Mouse (Mus musculus) CH12F3 (cell line): Measurements from ENCODE around the gene Hdc.

Experiments
- in situ Hi-C: fragments of 300-500 bp; cut with MboI; formaldehyde crosslinking; loops from 2 replicates; pipeline ENCODE4 v1.14.3; 2020; ENCODE audit warnings: low sequenced_read_pairs

Gene Hdc

DNA sequence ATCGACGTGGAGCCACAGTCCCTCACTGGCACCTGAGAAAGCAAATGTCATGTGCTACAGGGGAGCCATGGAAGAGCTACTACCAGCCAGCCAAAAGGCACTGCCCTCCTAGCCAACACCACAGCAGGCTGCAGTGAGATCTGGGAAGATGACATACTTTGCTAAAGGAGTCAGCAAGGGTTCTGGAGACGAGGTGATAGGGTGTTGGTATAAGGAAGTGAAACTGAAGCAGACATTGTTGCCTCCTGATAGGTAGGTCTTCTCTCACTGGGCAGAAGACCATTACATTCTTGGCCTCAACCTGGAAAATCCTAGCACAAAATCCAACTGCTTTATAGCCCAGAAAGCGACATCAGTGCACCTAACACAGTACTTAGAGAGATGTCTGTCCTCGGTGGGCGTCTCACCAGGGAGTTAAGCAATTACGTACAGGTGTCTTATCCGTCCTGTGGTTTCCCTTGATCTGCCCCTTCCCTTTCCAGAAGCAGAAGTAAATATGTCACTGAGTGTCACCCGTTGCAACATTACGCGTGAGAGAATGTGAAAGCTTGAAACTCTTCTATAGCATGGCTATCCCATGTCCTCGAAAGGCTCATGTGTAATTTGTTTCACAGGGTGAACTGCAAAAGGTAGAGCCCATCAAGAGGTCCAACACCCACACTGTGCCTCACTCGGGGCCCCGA, 17.0 kb downstream of the Hdc start:
- in situ Hi-C loops: loop anchor here (10.0 kb wide), 1 partner anchor 63 kb away; no protein-coding TSS in a partner anchor

DNA sequence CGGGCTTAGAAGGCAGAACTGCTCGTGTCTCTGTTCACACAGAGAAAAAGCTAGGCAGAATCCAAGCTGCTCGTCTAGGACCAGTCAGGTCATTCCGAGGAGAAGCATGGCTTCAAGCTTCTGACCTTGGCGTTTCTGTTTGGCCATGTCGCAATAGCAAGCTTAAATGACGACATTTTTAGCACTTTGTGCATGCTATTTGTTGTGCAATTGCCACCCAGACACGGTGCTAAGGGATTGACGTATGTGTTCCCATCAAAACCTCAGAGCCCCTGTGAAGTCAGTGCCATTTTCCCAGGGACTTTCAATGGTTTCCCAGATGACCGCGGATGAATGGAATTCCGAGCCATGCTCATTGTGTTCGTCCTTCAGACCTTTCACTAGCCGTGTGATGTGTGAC, 18.6 kb downstream of the Hdc start:
- in situ Hi-C loops: loop anchor here (10.0 kb wide), 1 partner anchor 64 kb away; no protein-coding TSS in a partner anchor

DNA sequence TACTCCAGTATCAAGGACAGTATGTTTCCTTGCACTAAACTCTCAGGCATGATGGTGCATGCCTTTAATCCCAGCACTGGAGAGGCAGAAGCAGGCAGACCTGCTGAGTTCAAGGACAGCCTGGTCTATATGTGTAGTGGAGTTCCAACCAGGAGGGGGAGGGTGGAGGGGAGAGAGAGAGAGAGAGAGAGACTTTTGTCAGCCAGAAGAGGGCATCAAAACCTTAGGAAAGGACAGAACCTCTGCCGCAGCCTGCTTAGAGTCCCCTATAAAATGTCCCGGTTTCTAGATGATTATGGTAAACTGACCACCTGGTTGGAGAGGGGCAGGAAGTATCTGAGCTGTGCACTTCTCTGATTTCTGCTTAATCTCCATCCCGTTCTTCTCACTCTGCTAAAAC, 20.1 kb downstream of the Hdc start:
- in situ Hi-C loops: loop anchor here (25.0 kb wide), 1 partner anchor 388 kb away; no protein-coding TSS in a partner anchor

DNA sequence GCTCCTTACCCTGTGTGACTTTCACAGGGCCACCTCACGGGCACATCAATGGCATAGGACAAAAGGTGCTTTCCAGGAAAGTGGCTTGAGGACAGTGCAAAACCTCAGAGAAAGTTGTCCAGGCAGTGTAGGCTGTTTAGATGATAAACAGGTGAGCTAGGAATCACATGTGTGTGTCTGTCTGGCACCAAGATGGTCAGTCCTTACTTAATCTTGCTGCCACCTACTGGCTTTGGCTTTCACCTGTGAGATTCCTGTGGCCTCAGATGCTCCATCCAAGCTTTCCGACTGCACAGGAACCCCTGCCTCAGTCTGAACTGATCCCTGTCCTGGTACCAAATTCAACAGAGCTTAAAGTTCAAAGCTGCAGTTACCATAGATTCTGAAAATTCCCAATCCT, 20.7 kb downstream of the Hdc start:
- in situ Hi-C loops: loop anchor here (25.0 kb wide), 1 partner anchor 389 kb away; no protein-coding TSS in a partner anchor

DNA sequence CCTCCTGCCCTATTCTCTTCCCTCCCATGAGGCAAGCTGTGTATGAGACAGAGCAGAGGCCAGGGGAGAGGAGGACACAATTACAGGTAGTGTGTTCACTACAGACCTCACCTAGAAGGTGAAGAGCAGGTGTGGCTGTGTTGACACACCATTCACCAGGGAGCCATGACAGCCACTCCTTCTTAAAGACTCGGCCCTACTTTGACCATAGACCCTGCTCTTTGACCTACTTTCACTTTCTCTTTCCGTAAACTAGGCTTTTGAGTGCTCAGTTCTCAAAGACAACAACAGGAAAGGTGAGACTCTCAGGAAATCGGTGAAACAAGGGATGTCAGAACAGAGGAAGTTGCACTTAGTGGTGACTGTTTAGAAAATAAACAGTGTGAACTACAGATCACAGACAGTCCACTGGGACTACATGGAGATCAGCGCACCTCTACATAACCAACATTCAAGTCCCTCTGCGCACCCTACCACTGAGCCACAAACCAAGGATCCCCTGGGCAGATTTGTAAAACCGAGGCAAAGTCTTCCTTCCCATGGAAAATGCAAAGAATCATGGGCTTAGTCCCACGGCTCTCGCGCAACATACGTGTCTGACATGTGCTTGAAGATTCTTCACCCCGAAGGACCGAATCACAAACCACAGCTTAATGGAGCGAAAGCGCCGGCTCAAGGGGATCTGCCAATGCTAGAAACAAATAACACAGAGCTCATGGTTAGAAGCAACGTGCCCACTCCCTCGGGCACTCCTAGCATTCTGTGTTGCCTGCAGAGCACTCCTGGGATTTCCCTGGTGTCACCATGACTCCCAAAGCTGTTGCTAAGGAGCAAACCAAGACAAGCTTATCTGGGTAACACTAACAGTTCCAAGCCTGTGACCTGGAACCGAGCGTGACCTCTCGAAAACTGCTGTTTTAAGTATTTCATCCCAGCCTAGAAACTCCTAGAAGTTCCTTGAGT, 21.5 kb downstream of the Hdc start:
- in situ Hi-C loops: loop anchor here (25.0 kb wide), 1 partner anchor 390 kb away; no protein-coding TSS in a partner anchor

DNA sequence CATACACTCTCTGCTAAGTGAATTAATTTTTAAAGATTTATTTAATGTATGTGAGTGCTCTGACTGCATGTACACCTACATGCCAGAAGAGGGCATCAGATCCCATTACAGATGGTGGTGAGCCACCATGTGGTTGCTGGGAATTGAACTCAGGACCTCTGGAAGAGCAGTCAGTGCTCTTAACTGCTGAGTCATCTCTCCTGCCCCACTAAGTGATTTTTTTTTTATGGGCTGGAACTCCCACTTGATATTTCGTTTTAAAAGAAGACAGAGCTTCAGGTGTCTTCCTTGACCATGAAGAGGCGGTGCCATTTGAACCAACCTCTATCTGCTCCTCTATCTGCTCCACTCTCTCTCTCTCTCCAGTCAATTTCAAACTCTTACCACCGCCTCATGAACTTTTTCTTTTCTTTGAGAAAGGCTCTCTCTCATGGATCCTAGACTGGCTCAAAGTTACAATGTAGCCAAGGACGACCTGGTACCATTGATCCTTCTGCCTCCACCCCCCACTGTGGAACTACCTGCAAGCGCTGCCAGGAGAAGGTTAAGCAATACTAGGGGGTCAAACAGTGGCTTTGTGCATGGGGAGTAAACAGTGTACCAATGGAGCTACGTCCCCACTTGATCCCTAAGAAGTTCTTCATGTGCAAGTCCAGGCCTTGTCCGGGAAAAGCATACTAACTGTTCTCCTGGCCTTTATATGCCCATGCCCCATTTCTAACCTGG, 22.6 kb downstream of the Hdc start:
- in situ Hi-C loops: loop anchor here (25.0 kb wide), 1 partner anchor 391 kb away; no protein-coding TSS in a partner anchor

DNA sequence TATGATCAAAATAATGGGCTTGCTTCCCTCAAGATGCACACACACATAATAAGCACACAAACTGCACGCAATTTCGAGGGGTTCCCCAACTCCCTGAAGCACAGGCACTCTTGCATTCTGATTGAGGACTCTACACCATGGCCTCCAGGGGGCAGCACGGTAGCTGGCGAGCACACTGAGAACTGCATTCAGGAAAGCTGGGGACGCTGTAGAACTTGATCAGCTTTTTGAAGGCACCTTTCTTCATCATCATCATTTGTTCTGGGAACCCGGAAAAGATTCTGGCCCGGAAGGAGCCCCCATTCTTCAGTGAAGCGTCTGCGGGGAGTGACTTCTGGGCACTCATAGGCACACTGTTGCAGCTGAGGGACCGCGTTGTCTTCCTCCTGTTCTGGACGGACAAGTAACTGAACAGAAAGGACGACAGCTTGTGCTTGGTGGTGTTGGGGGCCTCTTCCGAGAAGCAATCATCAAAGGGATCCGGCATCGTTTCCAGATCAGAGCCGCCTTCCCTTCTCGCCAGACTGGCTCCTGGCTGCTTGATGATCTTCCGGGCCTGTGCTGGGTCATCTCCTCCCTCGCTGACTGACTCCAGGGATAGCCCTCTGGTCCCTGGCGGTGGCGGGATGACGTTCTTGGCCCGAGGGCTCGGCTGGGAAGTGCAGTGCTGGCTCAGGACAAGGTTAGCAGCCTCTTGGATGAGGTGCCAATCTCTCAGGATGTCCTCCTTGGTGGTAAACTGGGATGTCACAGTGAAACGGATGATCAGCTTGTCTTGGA, 25.1 kb downstream of the Hdc start:
- in situ Hi-C loops: loop anchor here (25.0 kb wide), 1 partner anchor 393 kb away; no protein-coding TSS in a partner anchor

DNA sequence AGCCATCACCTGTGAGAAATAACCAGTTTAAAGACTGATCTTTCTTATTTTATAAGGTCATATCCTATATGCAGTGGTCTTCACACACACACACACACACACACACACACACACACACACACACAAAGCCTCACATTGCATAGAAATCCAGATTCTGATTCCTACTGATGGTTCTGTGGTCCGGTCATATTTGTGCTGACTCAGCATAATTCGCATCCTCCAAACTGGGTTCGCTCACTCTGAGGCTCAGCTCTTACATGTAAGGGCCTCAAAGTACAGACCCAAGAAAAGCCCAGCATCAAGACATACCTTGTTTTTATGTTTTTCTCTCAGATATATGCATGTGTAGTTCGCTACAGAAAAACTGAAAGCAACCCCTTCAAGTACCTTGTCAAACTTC, 27.8 kb downstream of the Hdc start:
- in situ Hi-C loops: loop anchor here (25.0 kb wide), 1 partner anchor 396 kb away; no protein-coding TSS in a partner anchor

DNA sequence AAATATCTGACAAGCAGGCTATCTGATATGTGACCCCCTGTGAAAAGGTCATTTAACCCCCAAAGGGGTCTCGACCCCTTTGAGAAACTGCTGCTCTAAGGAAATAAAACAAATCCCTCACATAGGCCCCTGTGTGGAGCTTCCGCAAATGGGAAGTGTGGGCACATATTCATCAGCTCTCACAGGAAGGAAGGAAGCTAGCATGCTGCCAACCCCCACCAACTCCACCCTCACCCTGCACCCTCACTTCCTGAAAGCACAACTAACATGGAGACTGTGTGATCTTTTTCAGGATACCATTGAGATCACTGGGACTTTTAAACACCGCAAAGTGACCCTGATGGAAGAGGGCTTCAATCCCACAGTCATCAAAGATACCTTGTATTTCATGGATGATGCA, 31.6 kb downstream of the Hdc start:
- in situ Hi-C loops: loop anchor here (25.0 kb wide), 1 partner anchor 400 kb away; no protein-coding TSS in a partner anchor

DNA sequence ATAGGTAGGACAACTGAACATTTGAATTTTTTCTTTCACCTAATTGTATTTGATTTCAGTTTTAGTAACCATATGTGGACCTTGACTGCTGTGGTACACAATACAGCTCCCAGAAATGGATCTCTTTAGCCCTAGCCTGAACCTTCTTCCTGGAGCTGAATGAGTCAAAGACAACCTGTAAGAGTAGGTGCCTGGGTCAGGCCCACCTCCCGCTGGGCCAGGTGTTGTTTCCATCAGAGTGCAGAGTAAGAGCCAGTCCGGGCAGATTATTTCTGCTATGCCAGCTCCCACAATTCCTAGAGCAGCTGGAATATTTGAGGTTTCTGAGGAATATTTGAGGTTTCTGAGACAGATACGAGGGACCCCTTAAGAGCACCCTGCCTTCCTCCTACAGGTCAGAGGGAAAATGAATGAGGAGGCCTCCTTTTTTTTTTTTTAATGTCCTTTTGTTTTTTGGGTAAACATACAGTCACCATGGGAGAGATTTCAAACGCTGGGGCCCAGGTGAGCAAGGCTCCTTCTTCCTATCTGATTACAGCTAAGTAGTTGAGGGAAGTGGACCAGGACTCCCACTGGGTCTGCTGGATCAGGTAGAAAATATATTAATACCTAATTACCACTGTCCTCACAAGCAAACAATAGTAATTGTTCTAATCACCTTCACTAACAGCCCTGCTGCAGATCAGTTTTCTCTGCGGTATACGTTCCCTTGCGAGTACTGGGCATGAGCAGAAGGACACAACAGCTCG, 34.3 kb downstream of the Hdc start:
- in situ Hi-C loops: loop anchor here (25.0 kb wide), 1 partner anchor 403 kb away; no protein-coding TSS in a partner anchor

DNA sequence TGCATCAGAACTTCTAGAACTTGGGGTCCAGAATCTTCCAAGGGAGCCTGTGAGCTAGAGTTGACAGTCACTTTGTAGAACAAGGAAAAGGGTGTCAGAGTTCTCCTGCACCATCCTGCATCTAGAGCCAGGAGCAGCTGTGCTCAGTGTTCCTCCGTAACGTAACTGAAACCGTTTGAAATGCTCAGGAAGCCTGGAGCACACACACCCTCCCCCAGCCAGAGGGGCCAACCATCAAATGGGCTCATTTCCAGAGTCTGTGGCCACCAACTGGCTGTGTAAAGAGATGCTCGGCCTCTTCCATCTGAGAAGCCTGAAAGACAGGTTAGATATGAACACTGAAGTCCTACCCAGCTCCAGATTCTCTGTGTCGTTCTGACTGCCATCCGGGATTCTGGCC, 35.1 kb downstream of the Hdc start:
- in situ Hi-C loops: loop anchor here (25.0 kb wide), 1 partner anchor 403 kb away; no protein-coding TSS in a partner anchor

DNA sequence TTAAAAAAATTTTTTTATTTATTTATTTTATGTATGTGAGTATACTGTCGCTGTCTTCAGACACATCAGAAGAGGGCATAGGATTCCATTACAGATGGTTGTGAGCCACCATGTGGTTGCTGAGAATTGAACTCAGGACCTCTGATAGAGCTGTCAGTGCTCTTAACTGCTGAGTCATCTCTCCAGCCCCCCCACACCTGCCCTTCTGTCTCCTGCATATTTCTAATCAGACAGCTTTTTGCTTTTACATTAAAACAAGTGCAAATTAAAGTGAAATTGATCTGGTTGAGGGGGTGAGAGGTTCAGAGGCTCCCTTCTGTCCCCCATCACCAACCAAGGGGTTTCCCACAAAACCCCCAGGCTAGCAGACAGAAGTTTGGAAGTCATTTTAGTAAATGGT, 39.8 kb downstream of the Hdc start:
- in situ Hi-C loops: loop anchor here (25.0 kb wide), 1 partner anchor 408 kb away; no protein-coding TSS in a partner anchor

DNA sequence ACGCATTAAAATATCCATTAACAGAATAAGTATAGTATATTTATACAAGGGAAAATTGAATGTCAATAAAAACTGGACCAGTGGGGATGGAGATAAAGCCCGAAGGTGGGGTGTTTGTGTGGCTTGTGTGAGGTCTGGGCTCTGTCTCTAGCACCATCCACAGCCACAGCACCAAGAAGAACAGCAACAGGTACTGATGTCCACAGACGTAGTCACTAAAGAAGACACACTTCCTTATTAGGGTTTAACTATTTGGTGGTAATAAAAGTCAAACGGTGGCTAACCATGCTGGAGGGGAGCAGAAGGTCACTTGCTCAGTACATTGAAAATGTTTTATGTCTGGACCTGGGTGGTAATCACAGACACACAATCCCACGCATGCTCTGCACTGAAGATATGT, 41.7 kb downstream of the Hdc start:
- in situ Hi-C loops: loop anchor here (25.0 kb wide), 1 partner anchor 410 kb away; no protein-coding TSS in a partner anchor

DNA sequence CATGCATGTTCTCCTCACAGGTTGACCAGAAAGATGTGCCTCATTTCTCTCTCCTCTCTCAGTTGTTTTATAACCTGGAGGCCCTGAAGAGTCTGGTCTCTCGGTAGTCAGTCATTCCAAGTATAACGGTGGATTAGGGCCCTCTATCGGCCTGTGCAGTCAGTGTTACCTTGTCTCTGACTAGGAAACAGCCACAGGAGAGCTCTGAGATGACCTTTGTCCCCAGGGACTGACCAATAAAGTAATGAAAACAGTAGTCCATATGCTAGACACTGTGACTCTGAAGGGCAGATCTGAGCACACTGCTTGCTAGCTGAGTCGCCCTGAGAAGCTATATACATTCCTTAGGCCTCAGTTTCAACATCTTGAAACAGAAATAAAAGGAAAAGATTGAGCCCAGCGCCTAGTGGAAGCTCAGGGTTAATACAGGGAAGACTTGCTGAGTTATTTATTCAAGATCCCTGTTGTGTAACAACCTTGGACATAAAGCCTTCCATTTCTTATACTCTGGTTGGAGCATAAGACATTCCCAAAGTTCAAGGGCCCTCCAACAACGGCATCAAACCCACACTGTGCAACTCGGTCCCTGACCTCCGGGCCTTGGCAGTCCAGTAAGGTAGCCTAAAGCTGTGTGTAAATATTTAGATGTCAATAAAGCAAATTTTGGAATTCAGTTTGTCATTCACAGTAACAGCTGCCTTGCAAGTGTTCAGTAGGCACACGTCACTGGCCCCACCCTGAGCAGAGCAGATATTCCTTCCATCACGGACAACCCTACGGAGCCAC, 43.5 kb downstream of the Hdc start:
- in situ Hi-C loops: loop anchor here (25.0 kb wide), 1 partner anchor 412 kb away; no protein-coding TSS in a partner anchor

DNA sequence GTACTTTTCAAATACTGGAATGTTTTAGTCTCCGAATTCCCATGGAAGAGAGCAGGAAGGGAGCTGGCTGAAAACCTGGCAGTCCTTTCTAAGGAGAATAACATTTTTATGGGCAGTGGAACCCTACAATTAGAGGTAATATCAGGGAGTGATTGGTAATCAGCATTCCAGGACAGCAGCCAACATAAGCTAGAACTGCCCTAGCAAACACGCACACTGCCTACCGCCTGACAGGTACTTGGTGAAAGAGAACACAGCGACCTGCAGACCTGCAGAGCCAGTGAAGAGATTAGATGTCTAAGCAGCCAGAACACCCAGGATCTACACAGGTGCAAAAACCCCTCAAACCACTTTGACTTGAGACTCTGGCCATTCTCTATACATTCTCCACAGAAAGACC, 46.4 kb downstream of the Hdc start:
- in situ Hi-C loops: no loop called here

DNA sequence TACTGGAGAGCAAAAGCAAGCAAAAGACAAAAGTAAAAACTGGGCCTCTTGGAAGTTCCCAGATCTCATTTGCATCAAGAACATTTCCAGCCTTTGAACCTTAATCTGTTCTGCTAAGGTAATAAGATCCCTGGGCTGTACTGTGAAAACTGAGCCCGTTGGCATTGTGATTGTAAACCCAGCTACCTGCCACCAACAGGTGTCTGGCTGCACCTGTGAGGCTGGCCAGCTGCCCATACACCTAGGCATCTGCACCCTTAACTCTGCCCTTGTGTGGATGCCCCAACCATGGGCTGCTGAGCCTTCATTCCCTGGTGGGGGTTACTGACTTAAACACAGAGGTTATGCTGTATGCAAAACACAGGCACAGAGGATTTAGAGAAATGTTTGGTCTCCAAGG, 46.9 kb downstream of the Hdc start:
- in situ Hi-C loops: no loop called here

DNA sequence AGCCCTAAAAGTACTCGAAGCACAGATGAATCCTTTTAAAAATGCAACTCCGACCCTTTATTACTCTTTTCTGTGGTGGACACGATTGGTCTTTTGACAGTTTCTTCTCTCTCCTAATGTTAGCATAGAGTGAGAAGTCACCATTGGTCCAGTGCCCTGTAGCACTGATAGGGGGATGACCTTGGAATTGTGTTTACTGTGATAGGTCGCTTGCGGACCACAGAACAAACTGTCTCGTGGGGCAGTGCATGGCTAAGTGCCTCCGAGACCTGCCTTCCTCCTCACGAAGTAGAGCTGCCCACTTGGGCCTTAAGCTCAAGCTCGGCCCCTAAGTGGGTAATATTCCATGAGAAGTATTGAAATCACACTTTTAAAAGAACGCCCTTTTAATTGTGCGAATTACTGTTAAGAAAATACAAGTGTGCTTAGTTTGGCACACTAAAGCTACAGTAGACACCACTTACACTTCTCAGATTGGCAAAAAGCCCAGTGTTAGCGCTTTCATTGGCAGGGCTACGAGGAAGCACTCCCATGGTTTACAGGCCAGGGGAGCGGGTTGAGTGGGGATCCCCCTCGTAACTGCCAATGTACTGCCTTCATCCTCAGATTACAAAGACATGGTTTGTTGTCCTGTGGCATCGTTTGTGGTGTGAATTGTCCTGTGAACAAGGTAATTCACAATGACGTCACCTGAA, 55.5 kb downstream of the Hdc start:
- in situ Hi-C loops: no loop called here

DNA sequence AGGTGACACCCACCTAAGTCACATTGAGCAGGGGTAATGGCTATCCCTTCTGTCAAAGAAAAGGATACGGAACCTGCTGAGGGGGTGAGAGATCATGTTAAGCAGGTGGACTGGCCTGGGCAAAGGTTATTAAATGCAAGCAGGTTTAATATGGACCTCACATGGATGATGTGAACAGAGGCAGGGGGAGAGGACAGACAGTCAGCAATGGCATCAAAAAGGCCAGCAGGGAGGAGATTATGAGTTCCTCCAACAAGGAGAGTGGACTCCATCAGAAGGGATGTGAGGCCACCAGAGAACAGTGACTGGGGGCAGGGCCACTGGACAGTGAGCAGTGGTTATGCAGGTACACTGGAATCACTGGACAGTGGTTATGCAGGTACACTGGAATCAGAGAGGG, 59.0 kb downstream of the Hdc start:
- in situ Hi-C loops: no loop called here
